Mouse (Mus musculus) heart, postnatal 10 days (tissue): ENCODE measurements around the gene Kirrel. TPM values are rescaled to one million over a fixed set of nuclear protein-coding genes. Genes with fewer than 3 reads are reported as not detected.

Experiments
- DNase-seq, 2 experiments: peaks; one replicate each; pipeline ENCODE4 v3.0.0; 2021
- intact Hi-C: fragments of 180-260 bp; cut with DNase I; formaldehyde crosslinking; loops from one replicate; pipeline ENCODE4 v1.15.1; 2025
- total RNA-seq, 2 experiments: library from RNA; stranded (reverse); gene quantifications; 2 replicates each; pipeline ENCODE4 v1.2.3; 2021

Gene Kirrel
- total RNA-seq, 2 experiments from 2014 or later = 12.8 to 14.8 TPM

GRCm38 (mm10) chr3:87169402-87170015, 5.0 kb downstream of the Kirrel start:
- intact Hi-C loops = no loop called here
- no peak for DNase-seq

DNA sequence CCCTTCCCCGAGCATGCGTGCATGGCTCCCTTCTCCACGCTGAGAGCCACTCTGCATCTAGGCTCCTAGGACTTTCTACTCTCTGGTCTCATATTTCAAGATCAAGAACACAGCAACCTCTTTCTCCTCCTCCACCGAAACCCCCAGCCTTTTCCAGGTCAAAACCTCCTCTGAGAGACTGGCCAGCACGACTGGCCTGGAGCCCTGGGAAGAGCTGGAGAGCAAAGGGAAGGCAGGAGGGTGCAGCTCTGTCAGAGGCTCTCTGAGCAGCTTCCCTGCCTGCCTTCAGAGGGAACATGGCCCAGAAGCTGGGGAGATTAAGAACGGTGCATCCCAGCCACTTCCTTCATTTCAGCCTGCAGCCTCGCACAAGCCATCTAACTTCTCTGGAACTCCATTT, 5.8 kb downstream of the Kirrel start:
- no peak for DNase-seq
- intact Hi-C loops = no loop called here

DNA sequence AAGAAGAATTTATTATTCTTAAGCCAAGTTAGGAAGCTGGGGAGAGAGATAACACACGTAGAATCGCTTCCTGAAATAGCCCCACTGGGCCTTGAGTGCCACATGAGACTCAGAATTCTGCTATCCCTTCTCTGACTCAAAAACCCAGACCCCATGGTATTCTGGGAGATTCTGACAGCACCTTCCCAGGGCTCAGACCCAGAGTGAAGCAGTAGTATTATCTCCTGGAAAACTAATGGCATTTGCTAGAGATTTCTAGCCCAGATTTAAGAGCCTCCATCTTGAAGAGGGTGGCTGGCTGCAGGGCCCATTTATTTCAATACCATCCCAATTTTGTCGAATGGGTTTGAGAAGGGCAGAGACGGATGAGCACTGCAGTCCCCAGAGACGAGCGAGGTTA, 6.9 kb downstream of the Kirrel start:
- intact Hi-C loops = no loop called here
- DNase-seq = no peak

- intact Hi-C loops = no loop called here
- DNase-seq = peak in 1 of 2 experiments; percentile 34
Measured at GRCm38 (mm10) chr3:87165291-87165881, 9.2 kb downstream of the Kirrel start.

- intact Hi-C loops = no loop called here
- no peak for DNase-seq
Measured at GRCm38 (mm10) chr3:87164099-87164815, 10.3 kb downstream of the Kirrel start.

- intact Hi-C loops = no loop called here
- DNase-seq = no peak
Measured at GRCm38 (mm10) chr3:87163116-87163515, 11.4 kb downstream of the Kirrel start.

- DNase-seq = no peak
- intact Hi-C loops = no loop called here
Measured at GRCm38 (mm10) chr3:87162380-87162779, 12.2 kb downstream of the Kirrel start.

DNA sequence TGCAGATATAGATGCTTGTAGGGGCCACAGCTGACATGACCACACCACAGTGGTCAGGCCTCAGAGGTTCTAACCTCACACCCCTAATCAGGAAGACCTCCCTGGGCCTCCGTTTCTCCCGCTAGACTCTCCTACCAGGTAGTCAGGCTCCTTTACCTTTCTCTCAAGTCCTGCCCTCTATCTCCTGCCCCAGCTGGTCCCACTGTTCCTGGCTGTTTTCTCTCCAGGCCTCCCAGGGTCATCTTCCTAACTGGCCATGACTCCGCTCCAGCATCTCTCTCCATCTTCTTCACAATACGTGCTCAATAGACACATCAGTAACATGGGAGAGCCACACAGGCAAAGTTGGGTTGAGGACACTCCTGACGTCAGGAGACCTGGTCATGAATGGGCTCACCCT, 12.9 kb downstream of the Kirrel start:
- peak in 1 of 2 experiments; percentile 0 for DNase-seq
- intact Hi-C loops = no loop called here

GRCm38 (mm10) chr3:87160819-87161509, 13.6 kb downstream of the Kirrel start:
- intact Hi-C loops = no loop called here
- no peak for DNase-seq

DNA sequence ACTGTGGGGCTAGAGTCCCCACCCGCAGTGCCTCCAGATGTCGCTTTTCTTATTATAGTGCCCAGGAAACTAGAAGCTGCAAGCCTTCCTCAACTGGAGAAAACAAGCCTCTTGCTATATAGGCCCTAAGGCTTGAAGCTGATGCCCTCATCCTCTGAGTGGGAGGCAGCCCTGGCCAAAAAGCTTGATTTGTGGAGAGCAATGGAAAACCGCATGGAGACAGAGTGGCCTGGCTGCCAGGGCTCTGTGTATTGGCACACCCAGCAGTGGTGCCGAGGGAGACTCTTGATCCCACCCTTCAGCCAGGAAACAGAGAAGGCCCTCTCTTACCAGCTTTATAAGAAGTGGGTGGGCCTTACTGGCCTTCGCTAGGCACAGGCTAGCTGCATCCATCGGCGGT, 15.4 kb downstream of the Kirrel start:
- no peak for DNase-seq
- intact Hi-C loops = loop anchor here (2.0 kb wide), 1 partner anchor 14 kb away; no protein-coding TSS in a partner anchor

DNA sequence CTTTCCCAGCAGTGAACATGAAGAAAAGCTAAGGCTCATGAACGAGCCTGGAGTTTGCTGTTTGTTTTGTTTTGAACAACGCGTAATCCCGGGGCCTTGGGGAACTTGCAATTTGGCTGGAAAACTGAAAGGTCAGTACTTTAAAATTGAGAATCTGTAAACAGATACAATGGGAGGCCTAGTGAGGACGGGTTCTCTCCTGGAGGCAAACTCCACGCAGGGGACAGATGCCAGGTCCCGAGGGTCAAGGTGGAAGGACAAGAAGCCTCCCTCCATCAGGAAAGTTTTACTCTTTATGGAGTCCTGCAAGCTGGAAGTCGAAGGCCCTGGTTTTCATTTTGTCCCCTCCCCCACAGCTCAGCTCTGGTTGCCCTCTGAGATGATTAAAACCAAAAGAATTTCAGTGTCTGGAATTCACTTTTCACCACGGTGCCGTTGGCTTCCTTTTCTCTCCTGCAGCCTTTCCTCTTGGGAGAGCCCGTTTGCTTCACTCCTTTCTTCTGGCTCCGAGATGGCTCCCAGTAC, 16.7 kb downstream of the Kirrel start:
- intact Hi-C loops = loop anchor here (2.0 kb wide), 1 partner anchor 15 kb away; no protein-coding TSS in a partner anchor
- peak in 1 of 2 experiments; percentile 62 for DNase-seq

GRCm38 (mm10) chr3:87157297-87157696, 17.2 kb downstream of the Kirrel start:
- intact Hi-C loops = no loop called here
- no peak for DNase-seq

DNA sequence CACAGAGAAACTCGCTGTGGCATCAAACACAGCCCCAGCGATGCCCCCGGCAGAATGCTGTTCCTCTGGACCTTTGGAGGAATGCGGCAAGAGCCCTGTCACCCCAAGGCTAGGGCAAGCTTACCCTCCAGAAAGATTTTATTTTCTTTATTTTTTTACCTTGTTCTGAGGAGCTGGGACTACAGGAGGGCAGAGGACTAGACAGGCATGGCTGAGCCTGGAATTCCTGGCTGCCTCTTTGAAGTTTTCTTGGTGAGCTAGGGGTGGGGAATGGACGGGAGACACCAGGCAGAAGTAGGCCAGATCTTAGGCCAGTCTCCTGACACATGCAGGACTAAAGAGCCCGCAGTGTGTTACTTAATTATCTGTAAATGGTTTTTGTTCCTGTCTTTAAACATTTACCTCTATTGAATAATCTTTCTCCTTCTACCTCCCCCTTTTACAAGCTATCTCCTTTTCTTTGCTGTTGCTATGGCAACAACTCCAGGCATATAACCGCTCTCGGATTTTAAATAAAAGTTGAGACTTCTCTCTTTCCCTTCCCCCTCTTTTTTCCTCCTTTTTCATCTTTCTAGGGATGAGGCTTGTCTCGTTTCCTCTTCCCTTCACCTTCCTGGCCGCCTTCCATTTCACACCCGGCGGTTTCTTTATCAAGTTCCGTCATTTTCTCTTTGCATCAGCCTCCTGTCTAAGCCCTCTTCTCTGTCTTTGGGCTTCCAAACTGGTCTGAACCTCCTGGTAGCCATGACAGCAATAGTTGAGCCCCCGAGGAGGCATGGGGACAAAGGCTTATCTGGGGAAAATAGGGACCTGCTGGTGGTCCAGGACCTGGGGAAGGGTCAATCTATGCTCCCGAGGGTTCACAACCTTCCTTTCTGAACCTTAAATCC, 19.9 kb downstream of the Kirrel start:
- intact Hi-C loops = no loop called here
- DNase-seq = no peak

GRCm38 (mm10) chr3:87153038-87153437, 21.5 kb downstream of the Kirrel start:
- intact Hi-C loops = no loop called here
- peak; percentile 46 to 54 for DNase-seq

DNA sequence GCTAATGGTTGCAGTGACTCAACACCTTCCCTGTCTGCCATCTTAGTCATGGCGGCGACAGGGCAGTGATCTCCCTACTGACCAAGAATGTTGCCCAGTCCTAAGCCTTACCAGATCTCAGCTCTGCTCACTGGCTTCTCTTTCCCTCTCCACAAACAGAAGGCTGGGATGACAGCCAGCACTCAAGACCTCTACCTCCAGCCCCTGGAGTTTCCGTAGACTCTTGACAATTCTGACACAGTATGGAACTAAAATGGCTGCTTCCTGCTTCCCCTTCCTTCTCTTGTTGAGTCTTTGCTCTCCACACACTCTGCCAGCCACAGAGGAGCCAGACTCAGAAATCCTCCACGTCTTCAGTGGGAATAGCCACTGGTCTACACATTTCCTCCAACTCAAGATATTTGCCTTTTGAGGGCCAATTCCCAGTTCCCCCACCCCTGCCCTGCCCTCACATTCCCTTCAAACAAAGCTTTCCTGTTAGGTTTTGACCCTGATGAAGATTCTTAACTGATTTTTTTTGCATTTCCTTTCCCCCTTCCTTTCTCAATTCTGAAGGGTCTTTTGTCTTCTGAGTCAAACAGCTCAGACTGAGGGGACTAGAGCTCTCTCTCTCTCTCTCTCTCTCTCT, 22.3 kb downstream of the Kirrel start:
- DNase-seq = no peak
- intact Hi-C loops = no loop called here

- DNase-seq = peak in 1 of 2 experiments; percentile 32
Measured at GRCm38 (mm10) chr3:87151294-87151826, 23.2 kb downstream of the Kirrel start.

GRCm38 (mm10) chr3:87150689-87151244, 23.8 kb downstream of the Kirrel start:
- intact Hi-C loops = no loop called here
- peak; percentile 75 for DNase-seq

More at GRCm38 (mm10) chr3:87151294-87151826, 23.2 kb downstream of the Kirrel start:
- intact Hi-C loops = no loop called here

DNA sequence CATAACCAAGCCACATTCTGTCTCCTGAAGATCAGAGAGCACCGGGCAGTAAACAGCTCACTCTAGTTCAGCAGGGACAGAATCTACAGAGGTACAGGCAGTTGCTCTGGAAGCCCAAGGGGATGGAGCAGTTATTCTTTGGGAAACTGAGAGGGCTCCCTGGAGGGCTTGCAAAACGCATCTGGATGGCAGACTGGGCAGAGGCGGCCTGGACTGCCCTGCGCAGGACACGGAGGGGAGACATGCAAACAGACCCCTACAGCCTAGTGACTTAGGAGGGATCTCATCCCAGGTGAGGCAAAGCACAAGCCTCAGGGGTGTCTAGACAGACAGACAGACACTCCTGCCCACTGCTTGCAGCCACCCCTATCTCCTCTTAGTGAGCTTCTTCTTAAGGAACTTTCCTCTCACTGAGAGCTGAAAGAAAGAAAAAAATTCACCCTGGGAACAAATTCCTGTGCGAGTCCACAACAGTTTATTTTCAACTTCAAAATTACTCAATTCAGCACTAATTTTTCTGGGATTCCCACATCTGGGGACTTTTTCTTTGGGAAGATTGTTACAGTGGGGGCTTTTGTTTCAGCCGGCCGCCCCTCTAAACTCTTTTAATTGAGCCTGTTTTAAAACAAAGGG, 24.4 kb downstream of the Kirrel start:
- peak in 1 of 2 experiments; percentile 33 for DNase-seq
- intact Hi-C loops = no loop called here
